Mouse (Mus musculus) thymus, postnatal 4 days (tissue): ENCODE data around the gene H2-T24.

Source experiments
- DNase-seq: peaks from one replicate; pipeline ENCODE4 v3.0.0; 2021

The H2-T24 gene

GRCm38 (mm10) chr17:35980363-35980754 lies 40.0 kb downstream of the H2-T24 start:
- no peak for DNase-seq

- DNase-seq, result peak; percentile 93
Observed at GRCm38 (mm10) chr17:35979401-35980362, 40.7 kb downstream of the H2-T24 start, which contains the start of the genes Gnl1 and Prr3. Gene Gnl1 (plus strand): TSS chr17:35979851. Gene Prr3 (minus strand): TSS chr17:35980236.

- DNase-seq, result peak; percentile 78
Observed at GRCm38 (mm10) chr17:35978811-35979400, 41.5 kb downstream of the H2-T24 start.

DNA sequence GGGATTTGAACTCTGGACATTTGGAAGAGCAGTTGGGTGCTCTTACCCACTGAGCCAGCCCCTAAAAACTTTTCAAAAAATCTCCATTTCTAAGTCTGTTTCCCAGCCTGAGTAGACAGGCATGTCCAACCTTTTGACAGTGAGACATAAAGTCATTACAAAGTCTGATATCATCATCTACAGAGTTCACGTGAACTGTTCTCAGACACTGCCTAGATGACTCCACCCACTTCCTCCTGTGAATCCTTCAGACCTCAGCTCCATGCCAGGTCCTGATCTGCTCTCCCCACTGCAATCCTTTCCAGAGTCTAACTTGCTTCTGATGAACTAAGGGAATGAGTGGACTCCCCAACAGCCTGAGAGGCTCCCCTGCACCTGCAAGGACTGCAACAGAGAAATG lies 48.2 kb downstream of the H2-T24 start:
- no peak for DNase-seq

DNA sequence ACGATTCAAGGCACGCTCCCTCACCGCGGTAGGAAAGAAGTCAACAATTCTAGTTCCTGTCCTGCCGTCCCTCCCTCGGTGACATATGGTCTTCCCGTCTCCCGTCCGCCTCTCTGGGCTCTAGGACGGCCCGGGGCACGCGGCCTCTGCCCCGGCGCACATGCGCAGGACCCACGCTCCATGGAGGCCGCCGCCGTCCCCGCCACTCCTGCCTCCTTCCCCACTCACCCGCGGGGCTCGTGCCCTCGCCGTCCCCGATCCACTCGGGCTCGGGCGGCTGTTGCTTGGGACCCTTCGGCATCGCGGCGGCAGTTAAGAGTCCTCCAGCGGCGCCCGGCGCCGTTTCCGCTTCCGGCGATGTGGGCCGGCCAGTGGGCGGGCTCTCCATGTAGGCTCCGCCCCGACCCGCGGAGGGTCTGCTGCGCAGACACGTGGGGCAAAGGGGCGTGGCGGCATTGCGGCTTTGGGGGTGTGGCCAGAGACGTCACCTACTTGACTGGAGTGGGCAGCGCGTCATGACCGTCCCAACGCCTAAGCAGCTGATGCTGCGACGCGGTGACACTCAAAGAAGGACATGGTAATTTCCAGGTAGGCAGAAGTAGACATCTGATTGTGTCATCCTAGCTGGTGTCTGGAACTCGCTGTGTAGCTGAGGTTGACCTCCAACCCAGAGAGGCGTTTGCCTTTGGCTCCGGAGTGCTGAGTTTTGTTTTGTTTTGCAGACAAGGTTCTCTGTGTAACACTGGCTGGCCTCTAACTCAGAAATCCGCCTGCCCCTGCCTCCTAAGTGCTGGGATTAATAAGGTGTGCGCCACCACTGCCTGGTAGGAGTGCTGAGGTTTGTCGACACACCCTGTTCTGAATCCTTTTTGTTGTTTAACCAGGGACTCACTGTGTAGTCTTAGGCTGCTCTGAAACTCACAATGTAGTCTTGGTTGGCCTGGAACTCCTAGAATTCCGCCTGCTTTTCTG lies 50.7 kb downstream of the H2-T24 start, which contains the start of gene Abcf1:
Abcf1 (minus strand) TSS at position 344 of the 972 bp plus-strand sequence.
- peak; percentile 100 for DNase-seq

DNA sequence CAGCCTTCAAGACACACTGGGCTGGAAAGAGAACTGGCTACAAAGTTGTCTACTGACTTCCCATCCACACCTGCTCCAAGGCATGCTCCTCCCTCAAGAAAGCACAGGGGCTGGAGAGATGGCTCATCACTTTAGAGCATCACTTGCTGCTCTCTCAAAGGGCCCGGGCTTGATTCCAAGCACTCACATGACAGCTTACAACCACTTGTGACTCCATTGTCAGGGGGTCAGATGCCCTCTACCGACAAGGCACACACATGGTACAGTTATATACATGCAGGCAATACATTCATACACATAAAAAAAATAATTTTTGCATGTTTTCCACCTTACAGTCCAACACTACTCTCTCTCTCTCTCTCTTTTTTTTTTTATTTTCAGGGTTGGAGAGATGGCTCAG lies 52.7 kb downstream of the H2-T24 start:
- DNase-seq, result no peak

- no peak for DNase-seq
Observed at GRCm38 (mm10) chr17:35963279-35963678, 57.1 kb downstream of the H2-T24 start.

DNA sequence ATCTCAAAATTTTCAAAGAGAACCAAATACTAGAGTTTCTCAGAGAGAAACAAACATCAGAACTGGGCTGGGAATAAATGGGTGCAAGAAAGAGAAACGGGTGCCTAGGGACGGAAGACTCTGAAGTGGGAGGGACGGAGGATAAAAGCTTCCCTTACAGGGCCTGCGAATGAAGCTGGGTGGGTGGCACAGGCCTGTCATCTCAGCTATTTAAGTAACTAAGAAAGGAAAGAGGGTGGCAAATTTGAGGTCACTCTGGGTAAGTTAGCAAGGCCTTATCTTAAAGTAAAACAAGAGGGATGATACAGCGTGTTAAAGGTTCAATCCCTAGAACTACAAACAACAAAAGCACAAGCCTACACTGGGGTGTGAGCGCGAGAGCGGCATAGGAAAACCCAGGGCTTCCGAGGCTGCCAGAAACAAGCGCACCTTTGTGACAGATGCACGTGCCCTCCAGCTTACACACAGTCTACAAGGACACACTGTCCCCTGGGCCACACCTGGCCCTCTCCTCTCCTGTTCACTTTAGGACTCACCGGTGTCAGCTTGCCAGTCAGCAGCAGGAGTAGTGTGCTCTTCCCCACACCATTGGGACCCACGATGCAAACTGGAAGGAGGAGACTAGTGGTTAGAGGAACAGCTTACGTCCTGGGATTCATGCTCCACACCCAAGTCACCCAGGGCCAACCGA lies 61.7 kb downstream of the H2-T24 start:
- DNase-seq, result no peak
